Mouse (Mus musculus): Measurements from ENCODE around the gene Tbc1d21.

DNA sequence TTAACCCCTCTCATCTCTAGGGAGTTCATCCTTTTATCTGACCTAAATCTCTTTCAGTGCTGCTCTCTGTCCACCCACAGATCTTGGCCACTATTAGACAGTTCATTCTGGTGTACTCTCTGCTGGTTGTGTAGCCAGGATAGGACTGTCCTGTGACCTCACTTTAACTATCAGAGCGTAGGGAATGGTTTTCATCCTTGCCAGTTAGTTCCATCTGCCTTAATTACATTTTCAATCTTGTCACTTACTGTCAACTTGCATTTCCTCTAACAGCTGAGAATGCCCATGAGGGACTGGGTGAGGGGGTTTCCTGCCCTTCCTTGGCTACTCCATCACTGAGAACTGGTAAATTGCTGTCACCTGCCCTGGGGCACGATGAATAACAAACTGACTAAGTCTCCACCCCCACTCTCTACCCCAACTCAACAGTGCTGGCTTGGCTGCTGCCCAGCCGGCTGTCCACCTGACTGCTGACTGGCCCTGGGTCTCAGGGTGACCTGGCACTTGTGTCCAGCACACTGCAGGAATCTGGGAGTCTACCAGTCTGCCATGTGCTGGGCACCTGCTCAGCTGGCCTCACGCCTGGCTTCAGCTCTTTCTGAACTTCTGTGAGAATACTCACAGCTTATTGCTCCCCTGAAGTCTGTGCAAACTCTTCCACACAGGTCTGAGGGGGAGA lies 39.9 kb upstream of the Tbc1d21 start:
- TF ChIP-seq POLR2A (IDR thresholded peaks at IDR 0.05; ENCODE audit: control insufficient read depth, extremely low read depth, insufficient read depth, low read length, poor library complexity) (no peak), CTCF (IDR thresholded peaks at IDR 0.05; ENCODE audit: borderline replicate concordance, control insufficient read depth, extremely low read depth, insufficient read depth, low read length, poor library complexity) (no peak)

All from thymus, adult 2 months (tissue).